Comparison of ENCODE assay signal across 8 mouse cellular contexts in genomic region chr6:38353181-38353580, GRCm38 (mm10). TPM values are rescaled to one million over a fixed set of nuclear protein-coding genes. Genes with fewer than 3 reads are reported as not detected.
DNase-seq lines count a peak whose midpoint lies in the region; ATAC-seq and TF ChIP-seq lines count a peak whose summit lies in the region.

No protein-coding gene starts in this region.

- TF ChIP-seq CTCF in G1E (IDR thresholded peaks at IDR 0.05; ENCODE audit: low read depth, low read length): no peak

- ATAC-seq in kidney, embryonic 15.5 days (replicated peaks; ENCODE audit: low FRiP score): no peak
- ATAC-seq in G1E (ENCODE audit: extremely low read depth, insufficient number of reproducible peaks, low FRiP score, poor library complexity, severe bottlenecking): no peak
- ATAC-seq in heart, embryonic 16.5 days (replicated peaks; ENCODE audit: extremely low read depth, insufficient read depth, low FRiP score): no peak

- no peak for DNase-seq in kidney, postnatal 4 days
- no peak for DNase-seq in G1E (ENCODE audit: low spot score)
- no peak for DNase-seq in layer of hippocampus, adult 11-12 months (ENCODE audit: low spot score)
- DNase-seq in left cerebral cortex, postnatal 14 days (ENCODE audit: low spot score in 2 of 2): no peak
- DNase-seq in urinary bladder, adult 2 months (ENCODE audit: low spot score): no peak

- H3K79me2 ChIP-seq in macrophage (ENCODE audit: inconsistent target): peaks cover 73% of the 10 kb centered on the region

- H3K27ac ChIP-seq in kidney, embryonic 15.5 days: no peak overlapping the region
- no peak overlapping the region for H3K27ac ChIP-seq in heart, embryonic 16.5 days (ENCODE audit: low read length)
- H3K27ac ChIP-seq in macrophage: peak overlapping the region; percentile 97

- peaks cover 81% of the 10 kb centered on the region for H3K27me3 ChIP-seq in kidney, embryonic 15.5 days
- H3K27me3 ChIP-seq in G1E (ENCODE audit: insufficient read depth, low read length): no peaks in the 10 kb centered on the region
- H3K27me3 ChIP-seq in heart, embryonic 16.5 days (ENCODE audit: control insufficient read depth, insufficient read depth, low read length): peaks cover 12% of the 10 kb centered on the region

- H3K36me3 ChIP-seq in kidney, embryonic 15.5 days: no peaks in the 10 kb centered on the region
- H3K36me3 ChIP-seq in G1E (replicated peaks) (peaks cover 35% of the 10 kb centered on the region), macrophage (ENCODE audit: inconsistent target) (peaks cover 10% of the 10 kb centered on the region; the same call in 1 of the 2 replicates)
- H3K36me3 ChIP-seq in heart, embryonic 16.5 days (ENCODE audit: control insufficient read depth, insufficient read depth): no peaks in the 10 kb centered on the region

- peak overlapping the region; percentile 86 for H3K4me2 ChIP-seq in kidney, embryonic 15.5 days
- peak overlapping the region; percentile 81 for H3K4me2 ChIP-seq in heart, embryonic 16.5 days (ENCODE audit: low read depth, low read length)

- 4% methylated on average over 13 of the region's 13 CpGs for WGBS in kidney, embryonic 15.5 days
- WGBS in heart, embryonic 16.5 days: 14% methylated on average over 13 of the region's 13 CpGs
- WGBS in macrophage (ENCODE audit: missing documents): 5% methylated on average over 13 of the region's 13 CpGs

- no peak overlapping the region for H3K9ac ChIP-seq in kidney, embryonic 15.5 days
- peak overlapping the region; percentile 83 for H3K9ac ChIP-seq in heart, embryonic 16.5 days (ENCODE audit: low read length)

- intact Hi-C loops in left cerebral cortex, postnatal 14 days (cut with DNase I): no loop called here

- peaks cover 21% of the 10 kb centered on the region for H3K4me1 ChIP-seq in kidney, embryonic 15.5 days
- H3K4me1 ChIP-seq in G1E (ENCODE audit: insufficient read depth, low read depth, low read length): peaks cover 59% of the 10 kb centered on the region
- H3K4me1 ChIP-seq in heart, embryonic 16.5 days (ENCODE audit: control insufficient read depth, insufficient read depth, low read length): peaks cover 13% of the 10 kb centered on the region; the same call in 1 of the 2 replicates

- H3K4me3 ChIP-seq in kidney, embryonic 15.5 days (replicated peaks): peak overlapping the region; percentile 69
- H3K4me3 ChIP-seq in G1E (ENCODE audit: low read depth, low read length) (peak overlapping the region; percentile 97), macrophage (ENCODE audit: inconsistent target) (peak overlapping the region; percentile 91)
- H3K4me3 ChIP-seq in heart, embryonic 16.5 days (ENCODE audit: low read length): peak overlapping the region; percentile 84

- no peaks in the 10 kb centered on the region for H3K9me3 ChIP-seq in kidney, embryonic 15.5 days (replicated peaks)
- H3K9me3 ChIP-seq in G1E (replicated peaks): no peaks in the 10 kb centered on the region
- H3K9me3 ChIP-seq in heart, embryonic 16.5 days (replicated peaks; ENCODE audit: control insufficient read depth, low read length): no peaks in the 10 kb centered on the region

RNA-seq across cellular contexts. Expression of gene Zc3hav1, which starts 1.2 kb away (rescaled TPM):
- polyA plus RNA-seq in kidney, embryonic 15.5 days (2015; fragmentation: Nextera tagmentation; extraction: Ambion mirVana): 4.6 and 5.1 TPM in 2 replicates
- total RNA-seq in G1E (2014; fragmentation: Nextera tagmentation) (210 and 217 TPM in 2 replicates), G1E (2017) (107 and 112 TPM in 2 replicates)
- polyA plus RNA-seq in G1E (2012) (44.0 and 45.8 TPM in 2 replicates), macrophage (2018) (77.0 to 95.7 TPM (median 95.3 TPM) in 3 replicates)
- polyA plus RNA-seq in heart, embryonic 16.5 days (2015; fragmentation: Nextera tagmentation; extraction: Ambion mirVana): 8.9 and 12.4 TPM in 2 replicates
- 100 to 1,000 TPM; 160 to 712 (median 403) TPM for total RNA-seq in macrophage (2018; cell fraction: chromatin; rRNA removed)
- 100 to 1,000 TPM; 119 to 238 (median 164) TPM for total RNA-seq in macrophage (2018; cell fraction: cytosol; rRNA removed)
- total RNA-seq in macrophage (2018; cell fraction: nucleus; rRNA removed): 100 to 1,000 TPM; 155 to 574 (median 351) TPM
- 1 to 10 TPM; 2.7 to 2.9 TPM for total RNA-seq in left cerebral cortex, postnatal 14 days (2021)
- 24.6 and 31.6 TPM in 2 replicates for polyA plus RNA-seq in urinary bladder, adult 2 months (2012; rRNA removed)

RNA-seq across cellular contexts. Expression of gene Ttc26, which starts 28.1 kb away (rescaled TPM):
- polyA plus RNA-seq in kidney, embryonic 15.5 days (2015; fragmentation: Nextera tagmentation; extraction: Ambion mirVana): 9.4 and 10.0 TPM in 2 replicates
- total RNA-seq in G1E (2014; fragmentation: Nextera tagmentation) (6.1 and 6.5 TPM in 2 replicates), G1E (2017) (2.7 and 5.9 TPM in 2 replicates)
- polyA plus RNA-seq in G1E (2012) (0.31 and 0.89 TPM in 2 replicates), macrophage (2018) (0.19 to 0.32 TPM (median 0.26 TPM) in 3 replicates)
- polyA plus RNA-seq in heart, embryonic 16.5 days (2015; fragmentation: Nextera tagmentation; extraction: Ambion mirVana): 2.6 and 2.8 TPM in 2 replicates
- 1 to 10 TPM in 13 of 26 experiments, under 1 TPM in 8, not detected in 5; 0.43 to 4.4 (median 1.4) TPM for total RNA-seq in macrophage (2018; cell fraction: chromatin; rRNA removed)
- total RNA-seq in macrophage (2018; cell fraction: cytosol; rRNA removed): under 1 TPM; 0.09 to 0.89 (median 0.42) TPM
- total RNA-seq in macrophage (2018; cell fraction: nucleus; rRNA removed): 1 to 10 TPM in 5 of 26 experiments, under 1 TPM in 19, not detected in 2; 0.12 to 1.7 (median 0.50) TPM
- total RNA-seq in left cerebral cortex, postnatal 14 days (2021): 10 to 100 TPM in 1 of 2 experiments, 1 to 10 TPM in 1; 8.6 to 10.6 TPM
- polyA plus RNA-seq in urinary bladder, adult 2 months (2012; rRNA removed): 3.6 and 3.9 TPM in 2 replicates

RNA-seq across cellular contexts. Expression of gene Zc3hav1l, which starts 54.1 kb away (rescaled TPM):
- polyA plus RNA-seq in kidney, embryonic 15.5 days (2015; fragmentation: Nextera tagmentation; extraction: Ambion mirVana): 9.9 TPM in 2 replicates
- 28.5 and 30.6 TPM in 2 replicates for total RNA-seq in G1E (2014; fragmentation: Nextera tagmentation)
- 4.5 and 5.6 TPM in 2 replicates for total RNA-seq in G1E (2017)
- 7.3 and 7.5 TPM in 2 replicates for polyA plus RNA-seq in G1E (2012)
- 5.2 TPM in 2 replicates for polyA plus RNA-seq in heart, embryonic 16.5 days (2015; fragmentation: Nextera tagmentation; extraction: Ambion mirVana)
- total RNA-seq in macrophage (2018; cell fraction: chromatin; rRNA removed): 10 to 100 TPM in 1 of 26 experiments, 1 to 10 TPM in 22, under 1 TPM in 3; 0.65 to 10.1 (median 1.6) TPM
- under 1 TPM; 0.11 to 0.65 (median 0.30) TPM for total RNA-seq in macrophage (2018; cell fraction: cytosol; rRNA removed)
- total RNA-seq in macrophage (2018; cell fraction: nucleus; rRNA removed): 10 to 100 TPM in 1 of 26 experiments, 1 to 10 TPM in 23, under 1 TPM in 2; 0.81 to 17.1 (median 2.3) TPM
- polyA plus RNA-seq in macrophage (2018): 0.25 to 1.6 TPM (median 0.59 TPM) in 3 replicates
- 1 to 10 TPM; 2.4 to 2.6 TPM for total RNA-seq in left cerebral cortex, postnatal 14 days (2021)
- 6.9 and 7.5 TPM in 2 replicates for polyA plus RNA-seq in urinary bladder, adult 2 months (2012; rRNA removed)
